Mouse (Mus musculus): ENCODE results near the gene Cmas. TPM values are rescaled to one million over a fixed set of nuclear protein-coding genes. Genes with fewer than 3 reads are reported as not detected.
A peak's percentile ranks its signal among the peaks of the same experiment; 100 is the strongest.

Gene Cmas
- polyA plus RNA-seq, 1 experiment: 115 TPM

- TF ChIP-seq CTCF (IDR thresholded peaks at IDR 0.05; ENCODE audit: borderline replicate concordance, extremely low read depth, insufficient read depth, insufficient read length): peak; percentile 69; the same call in 1 of the 2 replicates
- no peak for TF ChIP-seq POLR2A (IDR thresholded peaks at IDR 0.05; ENCODE audit: borderline replicate concordance, extremely low read depth, insufficient read depth, insufficient read length, poor library complexity, severe bottlenecking)
- peak; percentile 88 for DNase-seq (ENCODE audit: low read depth)
Measured at GRCm38 (mm10) chr6:142779045-142779811, 22.7 kb downstream of the Cmas start.

GRCm38 (mm10) chr6:142779812-142780573, 23.5 kb downstream of the Cmas start:
- no peak for TF ChIP-seq CTCF (IDR thresholded peaks at IDR 0.05; ENCODE audit: borderline replicate concordance, extremely low read depth, insufficient read depth, insufficient read length)
- TF ChIP-seq POLR2A (IDR thresholded peaks at IDR 0.05; ENCODE audit: borderline replicate concordance, extremely low read depth, insufficient read depth, insufficient read length, poor library complexity, severe bottlenecking): no peak
- peak; percentile 94 for DNase-seq (ENCODE audit: low read depth)

- peak; percentile 90 for DNase-seq (ENCODE audit: low read depth)
- no peak for TF ChIP-seq POLR2A (IDR thresholded peaks at IDR 0.05; ENCODE audit: borderline replicate concordance, extremely low read depth, insufficient read depth, insufficient read length, poor library complexity, severe bottlenecking)
- no peak for TF ChIP-seq CTCF (IDR thresholded peaks at IDR 0.05; ENCODE audit: borderline replicate concordance, extremely low read depth, insufficient read depth, insufficient read length)
Measured at GRCm38 (mm10) chr6:142780574-142781033, 24.1 kb downstream of the Cmas start.

GRCm38 (mm10) chr6:142781286-142781685, 24.8 kb downstream of the Cmas start:
- DNase-seq (ENCODE audit: low read depth): peak; percentile 82
- TF ChIP-seq CTCF (IDR thresholded peaks at IDR 0.05; ENCODE audit: borderline replicate concordance, extremely low read depth, insufficient read depth, insufficient read length): no peak
- no peak for TF ChIP-seq POLR2A (IDR thresholded peaks at IDR 0.05; ENCODE audit: borderline replicate concordance, extremely low read depth, insufficient read depth, insufficient read length, poor library complexity, severe bottlenecking)

GRCm38 (mm10) chr6:142785343-142785742, 28.9 kb downstream of the Cmas start:
- no peak for TF ChIP-seq POLR2A (IDR thresholded peaks at IDR 0.05; ENCODE audit: borderline replicate concordance, extremely low read depth, insufficient read depth, insufficient read length, poor library complexity, severe bottlenecking)
- TF ChIP-seq CTCF (IDR thresholded peaks at IDR 0.05; ENCODE audit: borderline replicate concordance, extremely low read depth, insufficient read depth, insufficient read length): peak; percentile 56; the same call in 1 of the 2 replicates
- DNase-seq (ENCODE audit: low read depth): peak; percentile 43

- peak; percentile 57 for DNase-seq (ENCODE audit: low read depth)
- TF ChIP-seq POLR2A (IDR thresholded peaks at IDR 0.05; ENCODE audit: borderline replicate concordance, extremely low read depth, insufficient read depth, insufficient read length, poor library complexity, severe bottlenecking): no peak
- TF ChIP-seq CTCF (IDR thresholded peaks at IDR 0.05; ENCODE audit: borderline replicate concordance, extremely low read depth, insufficient read depth, insufficient read length): no peak
Measured at GRCm38 (mm10) chr6:142786106-142786505, 29.6 kb downstream of the Cmas start.

GRCm38 (mm10) chr6:142788042-142788987, 31.8 kb downstream of the Cmas start:
- TF ChIP-seq CTCF (IDR thresholded peaks at IDR 0.05; ENCODE audit: borderline replicate concordance, extremely low read depth, insufficient read depth, insufficient read length) (no peak), POLR2A (IDR thresholded peaks at IDR 0.05; ENCODE audit: borderline replicate concordance, extremely low read depth, insufficient read depth, insufficient read length, poor library complexity, severe bottlenecking) (no peak)
- peak; percentile 93 for DNase-seq (ENCODE audit: low read depth)

- no peak for DNase-seq (ENCODE audit: low read depth)
- TF ChIP-seq POLR2A (IDR thresholded peaks at IDR 0.05; ENCODE audit: borderline replicate concordance, extremely low read depth, insufficient read depth, insufficient read length, poor library complexity, severe bottlenecking) (no peak), CTCF (IDR thresholded peaks at IDR 0.05; ENCODE audit: borderline replicate concordance, extremely low read depth, insufficient read depth, insufficient read length) (no peak)
Measured at GRCm38 (mm10) chr6:142789736-142790135, 33.2 kb downstream of the Cmas start.

- peak; percentile 42 for DNase-seq (ENCODE audit: low read depth)
- no peak for TF ChIP-seq CTCF (IDR thresholded peaks at IDR 0.05; ENCODE audit: borderline replicate concordance, extremely low read depth, insufficient read depth, insufficient read length)
- TF ChIP-seq POLR2A (IDR thresholded peaks at IDR 0.05; ENCODE audit: borderline replicate concordance, extremely low read depth, insufficient read depth, insufficient read length, poor library complexity, severe bottlenecking): no peak
Measured at GRCm38 (mm10) chr6:142792241-142792968, 35.9 kb downstream of the Cmas start.

GRCm38 (mm10) chr6:142793468-142793867, 37.0 kb downstream of the Cmas start:
- no peak for TF ChIP-seq CTCF (IDR thresholded peaks at IDR 0.05; ENCODE audit: borderline replicate concordance, extremely low read depth, insufficient read depth, insufficient read length)
- no peak for TF ChIP-seq POLR2A (IDR thresholded peaks at IDR 0.05; ENCODE audit: borderline replicate concordance, extremely low read depth, insufficient read depth, insufficient read length, poor library complexity, severe bottlenecking)
- DNase-seq (ENCODE audit: low read depth): peak; percentile 64
